Mouse (Mus musculus): ENCODE data around the gene Pxn.
"Not testable (repeated sequence)": the region's sequence is repeated elsewhere in the genome, so short reads cannot be mapped to it uniquely, and the experiment has no call there.

The Pxn gene

DNA sequence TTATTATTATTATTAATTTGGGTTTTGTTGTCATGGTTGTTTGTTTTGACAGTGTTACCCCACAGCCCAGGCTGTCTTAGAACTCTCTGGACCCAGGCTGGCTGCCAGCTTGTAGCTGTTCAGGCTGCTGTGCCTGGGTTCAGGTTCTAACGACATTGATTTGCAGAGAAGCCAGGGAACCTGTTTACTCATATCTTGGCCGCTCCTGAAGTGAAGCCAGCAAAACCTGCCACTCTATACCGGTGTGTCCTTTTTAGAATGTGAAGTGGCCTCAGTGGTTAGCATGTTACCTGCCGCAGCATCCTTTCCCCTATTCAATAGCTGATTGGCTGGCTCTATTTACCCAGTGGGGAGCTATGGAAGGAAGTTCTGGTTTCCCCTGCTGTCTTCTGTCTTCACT lies 19.8 kb upstream of the Pxn start:
- DNase-seq (ENCODE audit: low read depth, low spot score) = no peak

DNA sequence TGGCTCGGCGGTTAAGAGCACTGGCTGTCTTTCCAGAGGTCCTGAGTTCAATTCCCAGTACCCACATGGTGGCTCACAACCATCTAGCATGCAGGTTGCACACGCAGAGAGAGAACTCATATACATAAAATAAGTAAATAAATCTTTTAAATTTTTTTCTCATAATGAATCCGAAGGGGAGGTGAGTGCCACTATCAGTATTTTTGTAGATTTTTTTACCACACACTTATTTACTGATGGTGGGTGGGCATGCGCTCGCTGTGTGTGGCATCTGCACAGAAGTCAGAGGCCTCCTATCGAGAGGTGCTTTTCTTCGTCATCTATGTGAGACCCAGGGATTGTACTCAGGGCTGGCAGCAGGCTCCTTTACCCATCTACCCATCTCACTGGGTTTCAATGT lies 19.1 kb upstream of the Pxn start:
- DNase-seq (ENCODE audit: low read depth, low spot score) = no peak

- DNase-seq (ENCODE audit: low read depth, low spot score) = no peak
Observed at GRCm38 (mm10) chr5:115487942-115488580, 18.4 kb upstream of the Pxn start.

DNA sequence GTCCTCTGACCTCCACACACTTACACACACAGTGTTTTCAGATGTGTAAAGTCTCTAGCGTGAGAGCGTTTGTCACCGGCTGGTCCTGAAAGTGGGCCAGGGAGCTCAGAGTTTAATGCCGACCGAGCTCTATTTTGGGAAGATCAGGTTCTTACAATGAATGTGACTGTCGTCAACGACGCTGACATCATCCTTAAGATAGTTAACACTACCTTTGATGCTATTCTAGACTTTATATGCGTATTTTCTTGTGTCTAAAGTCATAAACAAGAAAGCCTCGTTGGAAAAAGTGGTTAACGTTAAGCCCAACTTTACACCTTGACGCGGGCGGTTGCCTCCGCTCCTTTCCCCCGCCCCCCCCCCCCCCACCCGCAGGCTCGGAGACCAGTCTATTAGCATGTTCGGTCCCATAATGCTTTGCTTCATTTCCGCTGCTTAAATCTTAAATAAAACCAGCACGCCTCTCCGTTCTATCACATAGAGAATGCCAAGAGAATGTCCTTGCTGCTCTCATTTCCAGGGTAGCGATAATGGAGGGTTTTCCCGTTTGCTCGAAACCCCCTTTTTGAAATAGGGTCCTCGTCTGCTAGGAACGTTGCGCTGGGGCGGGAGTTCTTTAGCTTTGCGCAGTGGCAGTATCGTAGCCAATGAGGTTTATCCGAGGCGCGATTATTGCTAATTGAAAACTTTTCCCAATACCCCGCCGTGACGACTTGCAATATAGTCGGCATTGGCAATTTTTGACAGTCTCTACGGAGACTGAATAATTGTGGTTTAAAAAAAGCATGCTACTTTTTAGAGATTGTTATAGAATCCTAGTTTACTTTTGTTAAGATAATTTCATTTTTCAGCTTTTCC lies 17.4 kb upstream of the Pxn start:
- peak; percentile 77 for DNase-seq (ENCODE audit: low read depth, low spot score)

- peak; percentile 99 for DNase-seq (ENCODE audit: low read depth, low spot score)
Observed at GRCm38 (mm10) chr5:115489699-115490637, 16.5 kb upstream of the Pxn start.

GRCm38 (mm10) chr5:115490638-115491000 lies 15.9 kb upstream of the Pxn start:
- DNase-seq (ENCODE audit: low read depth, low spot score) = no peak

DNA sequence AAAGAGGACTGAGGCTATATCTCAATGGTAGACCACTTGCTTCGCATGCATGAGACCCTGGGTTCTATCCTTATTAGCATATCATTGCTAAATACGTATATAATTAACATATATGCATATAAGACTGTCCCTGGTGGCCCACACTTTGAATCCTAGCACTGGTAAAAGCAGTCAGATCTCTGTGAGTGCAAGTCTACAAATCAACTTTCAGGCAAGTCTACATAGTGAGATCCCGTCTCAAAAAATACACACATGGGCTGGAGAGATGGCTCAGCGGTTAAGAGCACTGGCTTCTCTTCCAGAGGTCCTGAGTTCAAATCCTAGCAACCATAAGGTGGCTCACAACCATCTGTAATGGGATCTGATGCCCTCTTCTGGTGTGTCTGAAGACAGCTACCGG lies 15.4 kb upstream of the Pxn start:
- DNase-seq (ENCODE audit: low read depth, low spot score) = peak; percentile 61

GRCm38 (mm10) chr5:115491771-115492322 lies 14.6 kb upstream of the Pxn start:
- DNase-seq (ENCODE audit: low read depth, low spot score) = peak; percentile 97

GRCm38 (mm10) chr5:115492711-115493335 lies 13.7 kb upstream of the Pxn start:
- DNase-seq (ENCODE audit: low read depth, low spot score) = peak; percentile 83

GRCm38 (mm10) chr5:115493441-115493840 lies 13.0 kb upstream of the Pxn start:
- DNase-seq (ENCODE audit: low read depth, low spot score) = peak; percentile 92

DNA sequence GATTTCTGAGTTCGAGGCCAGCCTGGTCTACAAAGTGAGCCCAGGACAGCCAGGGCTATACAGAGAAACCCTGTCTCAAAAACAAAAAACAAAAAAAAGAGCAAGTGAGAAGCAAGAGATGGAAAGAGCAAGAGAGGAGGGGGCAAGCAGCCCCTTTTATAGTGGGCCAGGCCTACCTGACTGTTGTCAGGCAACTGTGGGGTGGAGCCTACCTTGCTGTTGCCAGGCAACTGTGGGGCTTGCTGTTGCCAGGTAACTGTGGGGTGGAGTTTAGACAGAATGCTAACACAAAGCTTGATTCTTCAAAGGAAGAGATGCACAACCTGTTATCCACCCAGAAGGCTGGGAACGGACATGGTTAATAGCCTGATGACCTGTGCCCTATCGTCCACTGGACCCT lies 10.9 kb upstream of the Pxn start:
- DNase-seq (ENCODE audit: low read depth, low spot score) = not testable (repeated sequence)

- DNase-seq (ENCODE audit: low read depth, low spot score) = peak; percentile 49
Observed at GRCm38 (mm10) chr5:115497033-115497432, 9.4 kb upstream of the Pxn start.

DNA sequence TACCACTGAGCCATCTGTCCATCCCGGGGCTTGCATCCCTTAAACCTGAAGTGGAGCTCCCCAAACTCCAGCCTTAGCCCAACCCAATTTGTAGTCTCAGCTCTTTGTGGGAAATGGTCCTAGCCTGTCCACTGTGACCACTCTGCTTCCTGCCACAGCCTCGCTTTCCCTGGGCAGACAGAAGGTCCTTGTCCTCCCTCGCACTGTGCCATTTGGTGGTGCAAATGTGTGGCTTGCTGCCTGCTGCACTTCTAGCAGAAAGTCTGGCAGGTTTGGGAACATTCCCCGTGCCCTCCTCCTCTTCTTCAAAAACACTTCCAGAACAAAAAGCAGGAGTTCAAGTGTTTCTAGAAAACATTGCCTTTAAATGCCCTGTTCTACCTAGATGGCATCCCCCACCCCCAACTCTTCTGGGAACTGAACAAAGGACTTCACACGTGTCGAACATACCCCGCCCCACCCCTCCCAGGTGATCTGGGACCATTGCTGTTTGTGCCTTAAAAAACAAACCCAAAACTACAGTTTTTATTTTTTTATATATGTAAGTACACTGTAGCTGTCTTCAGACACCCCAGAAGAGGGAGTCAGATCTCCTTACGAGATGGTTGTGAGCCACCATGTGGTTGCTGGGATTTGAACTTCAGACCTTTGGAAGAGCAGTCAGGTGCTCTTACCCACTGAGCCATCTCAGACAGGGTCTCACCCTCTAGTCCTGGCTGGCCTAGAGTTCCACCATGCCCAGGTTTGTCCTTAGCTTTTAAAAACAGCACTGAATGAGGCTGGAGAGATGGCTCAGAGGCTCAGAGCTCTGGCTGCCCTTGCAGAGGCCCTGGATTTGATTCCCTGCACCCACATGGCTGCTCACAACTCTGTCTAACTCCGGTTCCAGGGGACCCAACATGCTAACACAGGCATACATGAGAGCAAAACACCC lies 7.9 kb upstream of the Pxn start:
- no peak for DNase-seq (ENCODE audit: low read depth, low spot score)

DNA sequence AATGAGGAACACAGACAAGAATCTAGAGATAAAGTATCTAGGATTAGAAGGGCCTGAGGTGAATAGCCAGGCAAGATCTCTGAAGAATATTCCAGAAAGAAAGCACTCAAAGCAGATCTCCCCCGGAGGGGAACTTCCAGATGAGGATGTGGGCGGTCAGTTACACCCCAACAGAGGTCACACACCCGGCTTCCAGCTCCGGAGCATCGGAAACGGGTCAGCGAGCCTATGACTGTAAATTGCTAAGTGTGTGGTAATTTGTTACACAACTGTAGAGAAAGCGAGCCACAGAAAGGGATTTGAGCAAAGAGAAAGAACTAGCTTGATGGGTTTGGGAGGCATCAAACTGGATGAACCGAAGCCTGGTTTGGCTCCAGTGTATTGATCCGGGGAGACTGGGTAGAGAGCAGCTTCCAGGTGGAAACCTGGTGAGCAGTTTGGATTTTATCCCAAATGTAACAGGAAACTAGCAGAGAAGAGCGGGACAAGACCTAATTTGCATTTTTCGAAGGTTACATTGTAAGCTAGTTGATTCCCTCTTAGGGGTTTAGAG lies 6.0 kb upstream of the Pxn start:
- no peak for DNase-seq (ENCODE audit: low read depth, low spot score)

DNA sequence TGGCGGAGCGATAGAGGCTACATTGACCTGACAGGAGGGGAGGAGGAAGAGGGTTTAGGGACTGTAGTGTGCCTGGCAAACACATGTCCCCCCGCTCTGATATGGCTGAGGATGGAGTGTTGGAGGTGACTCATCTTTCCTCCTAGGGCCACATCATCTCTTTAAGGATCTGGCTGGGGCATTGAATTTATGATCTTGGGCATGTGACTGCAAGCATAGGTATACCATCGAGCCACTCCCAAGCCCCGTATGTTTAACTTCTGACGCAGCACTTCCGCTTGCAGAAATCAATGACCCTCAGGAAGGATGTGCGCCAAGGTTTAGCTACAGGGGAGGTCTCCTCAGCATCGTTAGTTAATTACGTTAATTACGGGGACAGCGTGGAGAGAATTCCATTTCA lies 3.4 kb upstream of the Pxn start:
- DNase-seq (ENCODE audit: low read depth, low spot score) = no peak

- DNase-seq (ENCODE audit: low read depth, low spot score) = not testable (repeated sequence)
Observed at GRCm38 (mm10) chr5:115505617-115506016, 859 bp upstream of the Pxn start.

DNA sequence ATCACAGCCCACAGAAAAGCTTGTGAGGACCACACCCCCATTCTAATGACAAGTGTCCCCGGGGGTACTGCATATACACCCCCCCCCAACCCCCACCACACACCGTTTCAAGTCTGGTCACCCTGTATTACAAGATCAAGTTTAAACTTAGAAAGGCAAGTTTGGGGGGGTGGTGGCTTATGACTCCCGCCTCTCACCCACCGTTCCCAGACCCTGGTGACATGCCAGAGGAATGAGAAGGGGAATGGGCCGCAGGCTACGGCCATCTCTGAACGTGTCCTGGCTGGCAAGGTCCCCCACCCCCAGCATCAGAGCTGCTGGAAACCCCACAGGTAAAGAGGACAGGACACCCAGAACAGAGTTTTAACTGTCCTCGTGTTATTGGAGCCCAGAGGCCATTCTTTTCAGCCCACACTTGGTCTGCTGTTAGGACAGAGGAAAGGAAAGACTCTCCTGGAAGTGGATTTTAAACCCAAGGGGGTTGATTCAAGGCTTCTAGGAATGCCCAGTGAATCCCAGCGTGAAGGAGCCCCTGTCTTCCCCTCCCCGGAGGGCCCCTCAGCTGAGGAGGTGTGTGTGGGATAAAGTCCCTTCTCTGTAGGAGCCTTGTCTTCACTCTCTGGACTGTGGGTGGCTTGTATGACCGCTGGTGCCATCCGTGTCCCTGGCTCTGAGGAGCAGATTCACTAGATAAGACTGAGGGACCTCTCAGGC lies 948 bp downstream of the Pxn start:
- DNase-seq (ENCODE audit: low read depth, low spot score) = peak; percentile 40

DNA sequence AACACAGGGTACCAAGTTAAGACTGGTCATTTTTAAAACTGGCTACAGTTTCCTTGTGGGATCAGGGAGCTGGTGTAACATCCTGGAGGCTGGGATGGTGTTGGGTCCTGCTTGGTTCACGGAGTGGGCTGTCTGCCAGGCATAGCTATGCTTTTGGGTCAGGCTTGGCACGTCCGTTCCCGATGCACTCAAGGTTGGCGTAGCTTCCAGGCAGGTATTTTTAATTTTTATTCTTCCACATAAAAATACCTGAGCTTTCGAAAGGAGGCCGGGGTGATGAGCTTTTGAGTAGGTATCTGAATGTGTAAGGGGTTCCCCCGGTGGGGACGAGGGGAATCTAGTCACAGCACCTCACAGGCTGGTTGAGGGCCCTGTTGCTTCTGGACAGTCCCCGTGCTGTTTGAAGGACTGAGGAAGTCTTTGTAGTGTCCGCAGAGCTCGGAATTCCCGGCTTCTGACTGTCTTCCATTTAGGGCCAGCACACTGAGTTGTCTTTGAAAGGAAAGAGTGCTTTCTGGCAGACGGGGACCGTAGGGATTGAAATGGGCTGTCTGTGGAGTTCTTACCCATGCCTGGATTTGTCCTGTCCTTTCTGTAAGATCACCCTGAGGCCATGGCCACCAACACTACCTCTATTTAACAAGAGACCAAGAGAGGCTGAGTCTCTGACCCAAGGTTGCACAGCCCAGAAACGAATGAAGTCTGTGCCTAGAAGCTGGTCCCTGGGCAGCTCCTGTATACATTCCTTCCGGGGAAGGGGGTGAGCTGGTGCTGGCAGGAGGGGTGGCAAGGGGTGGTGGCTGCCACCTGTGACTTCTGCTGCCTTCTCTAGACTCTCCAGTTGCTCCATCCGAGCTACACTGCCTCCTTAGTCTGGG lies 1.7 kb downstream of the Pxn start:
- peak; percentile 66 for DNase-seq (ENCODE audit: low read depth, low spot score)
